In genomic region chr3:107466577-107466976, GRCm38 (mm10) we compare ENCODE assay signal across 9 mouse cellular contexts. TPM values are rescaled to one million over a fixed set of nuclear protein-coding genes. Genes with fewer than 3 reads are reported as not detected.
DNase-seq lines count a peak whose midpoint lies in the region; ATAC-seq and TF ChIP-seq lines count a peak whose summit lies in the region.
"Had no signal": no experiment of that assay in that cellular context is flagged by ENCODE, and none has a peak within 500 bp of the region (broad histone marks: within the 10 kb centered on the region; RNA-seq: fewer than 3 reads in every experiment).

No protein-coding gene starts in this region.

- peak; percentile 85 for TF ChIP-seq CTCF in kidney, adult 2 months (conservative IDR thresholded peaks at IDR 0.05; ENCODE audit: insufficient read depth, insufficient read length, low read depth, low read length)
- TF ChIP-seq CTCF in lung, postnatal 0 days (IDR thresholded peaks at IDR 0.05), result peak; percentile 95

- in situ Hi-C loops in ES-E14 (cut with MboI; ENCODE audit: low sequenced_read_pairs in 2 of 2, unreplicated experiment in 2 of 2), result loop anchor here (10.0 to 25.0 kb wide), 3 partner anchors 229 to 372 kb away; partner anchors contain the start of genes A630076J17Rik (in 2 of the 2) and Prok1 (in 2 of the 2)

- H3K27me3 ChIP-seq in kidney, adult 2 months (replicated peaks; ENCODE audit: control insufficient read depth, insufficient read depth, low read length), result no peaks in the 10 kb centered on the region
- H3K27me3 ChIP-seq in lung, postnatal 0 days (replicated peaks; ENCODE audit: insufficient read depth, low read length), result peaks cover 9% of the 10 kb centered on the region

- no peak for TF ChIP-seq POLR2A in kidney, adult 2 months (IDR thresholded peaks at IDR 0.05; ENCODE audit: low read depth, low read length)

- no peak; the same call in 1 of the 2 replicates for ATAC-seq in lung, postnatal 0 days
- ATAC-seq in erythroid progenitor cell, adult 5-6 weeks (replicated peaks; ENCODE audit: low FRiP score, poor library complexity, severe bottlenecking), result no peak

- H3K4me3 ChIP-seq in ES-E14 (ENCODE audit: insufficient read depth in 1 of 2, low read depth in 1 of 2, low read length in 2 of 2, poor library complexity in 1 of 2, severe bottlenecking in 1 of 2), result no peak overlapping the region
- no peak overlapping the region for H3K4me3 ChIP-seq in kidney, adult 2 months (ENCODE audit: insufficient read depth, low read depth, low read length)
- H3K4me3 ChIP-seq in lung, postnatal 0 days (ENCODE audit: low read depth, low read length), result no peak overlapping the region
- H3K4me3 ChIP-seq: heart, embryonic 13.5 days had no signal

- no peak for TF ChIP-seq EP300 in lung, postnatal 0 days (IDR thresholded peaks at IDR 0.05)

- no peaks in the 10 kb centered on the region for H3K36me3 ChIP-seq in ES-E14 (ENCODE audit: control insufficient read depth, insufficient read depth, low read length, poor library complexity, severe bottlenecking)
- no peaks in the 10 kb centered on the region for H3K36me3 ChIP-seq in kidney, adult 2 months (ENCODE audit: control insufficient read depth, insufficient read depth, low read length)
- no peaks in the 10 kb centered on the region for H3K36me3 ChIP-seq in lung, postnatal 0 days (ENCODE audit: insufficient read depth, low read length)
- H3K36me3 ChIP-seq: heart, embryonic 13.5 days had no signal

- no peaks in the 10 kb centered on the region for H3K9me3 ChIP-seq in ES-E14 (ENCODE audit: control insufficient read depth, insufficient read depth, low read depth, low read length)
- no peaks in the 10 kb centered on the region for H3K9me3 ChIP-seq in lung, postnatal 0 days (ENCODE audit: low read length)
- H3K9me3 ChIP-seq: heart, embryonic 13.5 days had no signal

- no peak overlapping the region for H3K27ac ChIP-seq in ES-E14 (ENCODE audit: insufficient read depth, low read depth, low read length, poor library complexity, severe bottlenecking)
- H3K27ac ChIP-seq in kidney, adult 2 months (ENCODE audit: insufficient read depth, low read depth, low read length), result no peak overlapping the region
- no peak overlapping the region for H3K27ac ChIP-seq in lung, postnatal 0 days (ENCODE audit: low read length)
- H3K27ac ChIP-seq: heart, embryonic 13.5 days had no signal

- no peaks in the 10 kb centered on the region for H3K4me1 ChIP-seq in ES-E14 (ENCODE audit: control insufficient read depth in 2 of 2, insufficient read depth in 2 of 2, low read length in 2 of 2, poor library complexity in 1 of 2)
- no peaks in the 10 kb centered on the region for H3K4me1 ChIP-seq in kidney, adult 2 months (ENCODE audit: control insufficient read depth, insufficient read depth, low read length)
- H3K4me1 ChIP-seq in lung, postnatal 0 days (ENCODE audit: insufficient read depth, low read depth, low read length), result no peaks in the 10 kb centered on the region
- H3K4me1 ChIP-seq: heart, embryonic 13.5 days had no signal

- DNase-seq in A20 (ENCODE audit: low read depth, low spot score), result peak; percentile 57
- DNase-seq in ES-E14 (ENCODE audit: low read depth, low spot score), result peak; percentile 53
- DNase-seq in cerebellum, adult 18-20 months, result peak; percentile 74 to 79
- DNase-seq in forelimb bud, embryonic 11.5 days (ENCODE audit: low read depth, low spot score), result peak; percentile 75
- peak; percentile 69 for DNase-seq in kidney, adult 2 months
- DNase-seq in lung, postnatal 0 days (ENCODE audit: low spot score), result peak; percentile 64
- peak; percentile 58 for DNase-seq in retina, postnatal 7 days (ENCODE audit: low read depth, low spot score)

- H3K9ac ChIP-seq in ES-E14 (ENCODE audit: insufficient read depth, low read depth, low read length, poor library complexity, severe bottlenecking), result no peak overlapping the region
- H3K9ac ChIP-seq in lung, postnatal 0 days (replicated peaks; ENCODE audit: low read depth), result no peak overlapping the region
- H3K9ac ChIP-seq: heart, embryonic 13.5 days had no signal

- 3% methylated on average over 6 of the region's 6 CpGs for WGBS in kidney, adult 2 months
- 4% methylated on average over 6 of the region's 6 CpGs for WGBS in lung, postnatal 0 days

- no peak overlapping the region for H3K4me2 ChIP-seq in lung, postnatal 0 days (replicated peaks; ENCODE audit: low read depth, low read length)
- H3K4me2 ChIP-seq: heart, embryonic 13.5 days had no signal

TF ChIP-seq in ES-E14, 5 proteins besides CTCF, POLR2A, EP300 and RAD21:
- TF ChIP-seq ZC3H11A (IDR thresholded peaks at IDR 0.05; ENCODE audit: borderline replicate concordance, low read depth, low read length) (peak; percentile 47; the same call in 1 of the 2 replicates), ZNF384 (IDR thresholded peaks at IDR 0.05; ENCODE audit: low read depth, low read length) (no peak)

RNA-seq across cellular contexts. Expression of gene Kcnc4, which starts 7.2 kb away (rescaled TPM):
- total RNA-seq in ES-E14 (2012; rRNA removed), result 0.36 and 0.37 TPM in 2 replicates
- polyA plus RNA-seq in kidney, adult 2 months (2012; rRNA removed), result 0.20 and 0.78 TPM in 2 replicates
- polyA plus RNA-seq in lung, postnatal 0 days (2015; fragmentation: Nextera tagmentation; extraction: Ambion mirVana), result 0.02 TPM in 1 of 2 replicates, not detected in the other
- total RNA-seq in erythroid progenitor cell, adult 5-6 weeks (2015; ENCODE audit: low replicate concordance), result not detected in 2 replicates
- total RNA-seq in erythroid progenitor cell, adult 5-6 weeks (2017; ENCODE audit: low replicate concordance), result not detected in 2 replicates

RNA-seq across cellular contexts. Expression of gene Slc6a17, which starts 51.2 kb away (rescaled TPM):
- total RNA-seq in ES-E14 (2012; rRNA removed), result 0.11 and 0.49 TPM in 2 replicates
- 16.0 and 19.2 TPM in 2 replicates for polyA plus RNA-seq in kidney, adult 2 months (2012; rRNA removed)
- 0.38 and 0.84 TPM in 2 replicates for polyA plus RNA-seq in lung, postnatal 0 days (2015; fragmentation: Nextera tagmentation; extraction: Ambion mirVana)
- total RNA-seq in erythroid progenitor cell, adult 5-6 weeks (2015; ENCODE audit: low replicate concordance), result not detected in 2 replicates
- not detected in 2 replicates for total RNA-seq in erythroid progenitor cell, adult 5-6 weeks (2017; ENCODE audit: low replicate concordance)
